Mouse (Mus musculus) megakaryocyte, embryonic 14.5 days (primary cell): Measurements from ENCODE around the gene Plcg1.

Source experiments
- FLI1 ChIP-seq: IDR thresholded peaks from 2 replicates; pipeline ENCODE4 v1.6.1; 2012; ENCODE audit warnings: low read length, inconsistent platforms, mixed read lengths
- GATA1 ChIP-seq: IDR thresholded peaks from 3 replicates; pipeline ENCODE4 v1.6.1; 2012; ENCODE audit warnings: mixed read lengths, low read length, inconsistent platforms, borderline replicate concordance

DNA sequence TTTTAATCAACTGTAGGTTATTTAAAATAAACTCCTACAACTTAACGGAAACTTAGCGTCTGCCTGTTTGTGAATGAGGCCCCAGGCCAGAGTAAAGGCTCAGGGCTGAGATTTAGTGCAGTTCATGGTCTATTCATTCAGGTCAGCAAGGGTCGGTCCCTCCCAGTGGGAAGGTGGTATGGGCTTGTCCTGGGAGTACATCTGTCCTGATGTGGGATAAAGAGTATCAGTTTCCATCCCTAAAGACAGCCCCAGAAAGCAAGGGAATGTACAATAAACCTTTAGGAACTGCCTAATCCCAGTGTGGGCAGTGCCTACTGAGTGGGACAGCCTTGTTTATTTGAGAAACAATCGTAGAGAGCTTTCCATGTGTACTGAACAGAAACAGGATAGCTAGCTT, 8.4 kb upstream of the Plcg1 start:
- no peak for TF ChIP-seq GATA1
- no peak for TF ChIP-seq FLI1
